Mouse (Mus musculus) WW6 (cell line): Measurements from ENCODE around the gene Tra2b.
"Not testable (repeated sequence)": the region's sequence is repeated elsewhere in the genome, so short reads cannot be mapped to it uniquely, and the experiment has no call there.

ENCODE experiments used
- DNase-seq: peaks from one replicate; pipeline ENCODE4 v3.0.0-alpha.2; 2013; ENCODE audit warnings: low read depth, low spot score

Gene Tra2b

GRCm38 (mm10) chr16:22242239-22242866 is 23.5 kb downstream of the Tra2b start:
- no peak for DNase-seq

- no peak for DNase-seq
Observed at GRCm38 (mm10) chr16:22241376-22242238, 24.2 kb downstream of the Tra2b start.

GRCm38 (mm10) chr16:22240856-22241255 is 24.9 kb downstream of the Tra2b start:
- no peak for DNase-seq

- no peak for DNase-seq
Observed at GRCm38 (mm10) chr16:22239978-22240377, 25.8 kb downstream of the Tra2b start.

- no peak for DNase-seq
Observed at GRCm38 (mm10) chr16:22238928-22239620, 26.7 kb downstream of the Tra2b start.

GRCm38 (mm10) chr16:22238402-22238801 is 27.4 kb downstream of the Tra2b start:
- DNase-seq, result not testable (repeated sequence)

GRCm38 (mm10) chr16:22236814-22237213 is 29.0 kb downstream of the Tra2b start:
- DNase-seq, result no peak

GRCm38 (mm10) chr16:22234535-22234934 is 31.3 kb downstream of the Tra2b start:
- DNase-seq, result no peak

- DNase-seq, result not testable (repeated sequence)
Observed at GRCm38 (mm10) chr16:22230276-22230675, 35.5 kb downstream of the Tra2b start.

GRCm38 (mm10) chr16:22203501-22203900 is 62.3 kb downstream of the Tra2b start:
- no peak for DNase-seq

- no peak for DNase-seq
Observed at GRCm38 (mm10) chr16:22201858-22202257, 63.9 kb downstream of the Tra2b start.

- peak; percentile 64 for DNase-seq
Observed at GRCm38 (mm10) chr16:22200476-22200875, 65.3 kb downstream of the Tra2b start.
